Mouse (Mus musculus) hematopoietic multipotent progenitor cell, adult 10-12 weeks (in vitro differentiated cells): Measurements from ENCODE around the gene Cep295nl. TPM values are rescaled to one million over a fixed set of nuclear protein-coding genes. Genes with fewer than 3 reads are reported as not detected.

Experiments
- polyA plus RNA-seq: library from polyadenylated mRNA; stranded (reverse); fragments of >175 nt; gene quantifications from 2 replicates; pipeline ENCODE4 v1.2.3, GENCODE M21; 2012; ENCODE audit warnings: low replicate concordance

The Cep295nl gene
- 1.0 TPM in 1 of 2 replicates, not detected in the other for polyA plus RNA-seq

GRCm38 (mm10) chr11:118342400-118342981 lies at the start of gene Cep295nl:
Cep295nl (minus strand) TSS chr11:118342500.

GRCm38 (mm10) chr11:118355640-118356039 lies 13.3 kb upstream of the Cep295nl start, which contains the start of gene Timp2:
Timp2 (minus strand) TSS chr11:118355740.

GRCm38 (mm10) chr11:118289999-118290889 lies 52.1 kb downstream of the Cep295nl start, which contains the start of gene Usp36:
Usp36 (minus strand) TSS chr11:118290244.

Other genes with a start within 250 kb of the Cep295nl start
- gene Dnah17, start 211.9 kb downstream of the Cep295nl start, polyA plus RNA-seq, result 0.21 and 0.43 TPM in 2 replicates
- 80.6 and 83.8 TPM in 2 replicates for gene Cyth1, start 93.9 kb downstream of the Cep295nl start, polyA plus RNA-seq
- 42.8 and 45.5 TPM in 2 replicates for gene Usp36, start 52.3 kb downstream of the Cep295nl start, polyA plus RNA-seq
- 17.7 and 32.9 TPM in 2 replicates for gene Timp2, start 13.2 kb upstream of the Cep295nl start, polyA plus RNA-seq
- 48.5 and 48.8 TPM in 2 replicates for gene Lgals3bp, start 59.6 kb upstream of the Cep295nl start, polyA plus RNA-seq
- 73.2 and 151 TPM in 2 replicates for gene Cant1, start 76.6 kb upstream of the Cep295nl start, polyA plus RNA-seq
- gene C1qtnf1, start 85.7 kb upstream of the Cep295nl start, polyA plus RNA-seq, result 0.07 and 0.33 TPM in 2 replicates
- 23.2 and 23.5 TPM in 2 replicates for gene Engase, start 134.3 kb upstream of the Cep295nl start, polyA plus RNA-seq